Mouse (Mus musculus): ENCODE data around the gene Clpb.
"Not testable (repeated sequence)": the region's sequence is repeated elsewhere in the genome, so short reads cannot be mapped to it uniquely, and the experiment has no call there.

Clpb gene

DNA sequence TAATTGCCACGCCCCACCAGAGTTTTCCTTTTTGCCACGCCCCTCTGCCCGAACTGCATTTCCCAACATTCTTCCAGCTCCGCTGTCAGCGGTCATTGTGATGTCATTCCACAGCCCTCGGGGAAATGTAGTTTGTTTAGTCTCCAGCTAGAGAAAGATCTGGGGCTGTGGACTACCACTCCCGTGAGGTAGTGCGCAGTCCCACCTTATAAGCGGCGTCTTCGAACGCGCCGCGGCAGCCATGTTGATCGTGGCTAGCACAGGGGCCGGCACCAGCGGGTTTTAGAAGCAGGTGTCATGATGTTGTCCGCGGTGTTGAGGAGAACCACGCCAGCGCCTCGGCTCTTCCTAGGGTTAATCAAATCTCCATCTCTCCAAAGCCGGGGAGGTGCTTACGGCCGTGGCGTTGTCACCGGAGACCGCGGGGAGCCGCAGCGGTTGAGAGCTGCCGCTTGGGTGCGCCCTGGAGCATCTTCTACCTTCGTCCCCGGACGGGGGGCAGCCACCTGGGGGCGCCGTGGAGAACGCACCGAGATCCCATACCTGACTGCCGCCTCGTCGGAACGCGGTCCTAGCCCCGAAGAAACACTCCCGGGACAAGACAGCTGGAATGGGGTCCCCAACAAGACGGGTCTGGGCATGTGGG lies at the start of gene Clpb:
TSS of gene Clpb (plus strand) at position 120 of the 646 bp plus-strand sequence.
- peak; percentile 99 for ATAC-seq (ENCODE audit: low TSS enrichment)

GRCm38 (mm10) chr7:101615406-101615805 lies 48.0 kb upstream of the Clpb start:
- no peak for ATAC-seq (ENCODE audit: low TSS enrichment)

DNA sequence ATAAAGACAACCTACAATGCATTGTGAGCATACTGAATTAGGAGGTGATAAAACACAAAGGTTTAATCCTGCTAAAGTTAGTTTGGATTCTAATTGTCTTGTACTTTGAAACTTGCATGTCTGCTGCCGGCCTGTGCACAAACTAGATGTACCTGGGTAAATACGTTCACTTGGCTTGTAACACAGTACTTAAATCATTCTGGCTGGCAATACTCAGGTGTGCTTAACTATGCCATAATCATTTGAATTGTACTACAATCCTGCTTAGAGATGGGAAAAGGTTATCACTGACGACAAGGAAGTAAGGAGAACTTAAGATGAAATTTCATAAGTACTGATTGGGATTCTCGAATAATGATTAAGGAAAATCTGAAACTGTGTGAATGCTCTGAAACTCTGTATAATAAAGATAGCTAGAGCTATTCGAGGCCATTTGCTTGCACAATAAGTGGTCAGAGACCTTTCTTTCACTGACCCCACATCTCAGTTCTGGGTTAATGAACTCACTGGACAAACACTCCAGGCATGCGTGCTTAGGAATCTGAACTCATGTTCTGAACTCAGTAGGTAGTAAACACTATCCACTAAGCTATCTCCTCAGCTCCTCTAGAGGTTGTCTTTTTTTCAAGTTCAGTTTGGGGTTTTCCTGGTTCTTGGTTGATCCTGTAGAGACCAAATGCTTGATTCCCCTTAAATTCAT lies 47.1 kb upstream of the Clpb start:
- ATAC-seq (ENCODE audit: low TSS enrichment) = no peak

DNA sequence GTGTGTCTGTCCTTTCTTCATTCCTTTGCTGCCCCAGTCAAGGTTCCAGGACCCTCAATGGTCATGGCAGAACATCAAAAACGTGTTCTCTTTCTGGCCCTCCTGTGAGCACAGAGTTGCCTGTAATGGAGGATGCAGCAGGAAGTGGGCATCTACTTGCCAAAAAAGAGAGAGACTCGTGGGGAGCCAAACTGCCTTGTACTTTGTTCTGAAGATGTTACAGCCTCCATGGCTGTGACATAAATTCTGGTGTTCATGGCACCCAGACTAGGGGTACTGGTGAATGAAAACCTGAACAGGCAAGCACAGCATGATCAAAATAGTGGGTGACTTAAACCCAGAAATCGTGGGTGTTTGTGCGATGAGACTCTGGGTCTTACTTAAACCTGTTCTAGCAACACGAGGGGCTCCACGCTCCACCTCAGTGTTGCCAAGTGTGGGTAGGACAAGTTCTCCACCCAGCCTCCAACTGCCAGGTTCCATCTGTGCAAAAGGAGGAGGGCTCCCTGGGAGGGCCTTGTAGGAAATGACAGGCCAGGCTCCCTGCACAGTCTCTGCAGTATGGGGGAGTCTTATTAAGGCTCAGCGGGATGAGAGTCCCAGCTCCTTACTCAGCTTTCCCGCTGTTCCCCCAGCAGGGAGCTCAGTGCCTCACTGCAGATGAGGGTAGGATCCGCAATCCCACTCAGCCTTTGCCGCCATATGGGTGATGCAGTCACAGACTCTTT lies 45.8 kb upstream of the Clpb start:
- ATAC-seq (ENCODE audit: low TSS enrichment) = peak; percentile 90

DNA sequence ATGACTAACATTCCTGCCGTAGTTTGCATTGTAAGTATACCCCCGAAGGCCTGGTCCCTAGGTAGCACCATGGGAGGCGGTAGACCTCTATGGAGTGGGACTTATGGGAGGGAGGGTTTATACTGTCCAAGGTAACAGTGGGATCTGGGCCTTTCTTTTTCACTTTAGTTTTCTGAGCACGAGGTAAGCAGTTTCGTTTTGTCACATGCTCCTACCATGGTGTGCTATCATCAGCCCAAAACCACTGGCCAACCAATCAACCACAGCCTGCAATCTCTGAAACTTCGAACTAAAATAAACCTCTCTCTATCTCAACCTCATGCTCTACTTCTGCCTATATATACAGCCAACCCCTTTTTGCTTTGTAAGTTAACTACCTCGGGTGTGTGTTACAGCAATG lies 45.2 kb upstream of the Clpb start:
- no peak for ATAC-seq (ENCODE audit: low TSS enrichment)

DNA sequence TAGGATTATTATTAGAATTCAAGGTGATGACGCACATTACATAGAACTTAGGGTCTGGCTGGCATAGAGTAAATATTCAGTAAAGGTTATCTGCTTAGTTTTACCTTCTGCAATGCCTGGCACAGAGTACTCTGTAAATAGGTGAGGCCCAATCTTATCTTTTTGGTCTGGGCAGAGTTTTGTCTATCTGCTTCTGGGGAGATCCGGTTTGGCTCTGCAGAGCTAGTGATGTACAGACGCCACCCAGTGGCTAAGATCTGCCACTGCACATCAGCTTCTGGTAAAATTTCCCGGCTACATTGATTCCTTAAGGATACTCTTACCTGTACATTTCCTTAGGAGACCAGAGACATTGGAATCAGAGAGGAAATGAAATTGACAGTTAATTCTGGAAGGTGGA lies 43.1 kb upstream of the Clpb start:
- ATAC-seq (ENCODE audit: low TSS enrichment) = 0 out of 2 replicates have a peak, but pooled peaks have one; percentile 27

DNA sequence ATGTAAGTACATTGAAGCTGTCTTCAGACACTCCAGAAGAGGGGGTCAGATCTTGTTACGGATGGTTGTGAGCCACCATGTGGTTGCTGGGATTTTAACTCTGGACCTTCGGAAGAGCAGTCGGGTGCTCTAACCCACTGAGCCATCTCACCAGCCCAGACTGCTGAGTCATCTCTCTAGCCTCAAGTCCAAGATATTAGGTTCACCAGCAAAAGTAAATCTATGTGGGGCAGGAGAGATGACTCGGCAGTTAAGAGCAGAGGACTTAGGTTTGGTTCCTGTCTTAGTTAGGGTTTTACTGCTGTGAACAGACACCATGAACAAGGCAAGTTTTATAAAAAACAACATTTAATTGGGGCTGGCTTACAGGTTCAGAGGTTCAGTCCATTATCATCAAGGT lies 41.6 kb upstream of the Clpb start:
- ATAC-seq (ENCODE audit: low TSS enrichment) = not testable (repeated sequence)

DNA sequence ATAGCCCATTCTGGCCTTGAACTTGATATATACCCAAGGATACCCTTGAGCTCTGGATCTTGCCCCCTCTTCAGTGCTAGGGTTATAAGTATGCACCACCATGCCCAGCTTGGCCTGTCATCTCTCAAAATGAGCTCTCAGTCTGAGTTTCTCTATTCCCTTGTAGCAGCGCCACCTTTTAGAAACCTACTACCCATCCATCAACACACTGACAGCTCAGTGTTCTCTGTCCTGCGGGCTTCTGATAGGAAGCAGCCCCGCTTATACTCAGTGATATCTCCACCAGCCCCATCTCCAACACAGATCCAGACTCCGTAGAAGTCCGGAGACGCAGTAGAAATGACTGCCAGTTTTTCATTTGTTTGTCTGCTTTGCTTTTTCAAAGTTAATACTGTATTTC lies 39.1 kb upstream of the Clpb start:
- no peak for ATAC-seq (ENCODE audit: low TSS enrichment)

DNA sequence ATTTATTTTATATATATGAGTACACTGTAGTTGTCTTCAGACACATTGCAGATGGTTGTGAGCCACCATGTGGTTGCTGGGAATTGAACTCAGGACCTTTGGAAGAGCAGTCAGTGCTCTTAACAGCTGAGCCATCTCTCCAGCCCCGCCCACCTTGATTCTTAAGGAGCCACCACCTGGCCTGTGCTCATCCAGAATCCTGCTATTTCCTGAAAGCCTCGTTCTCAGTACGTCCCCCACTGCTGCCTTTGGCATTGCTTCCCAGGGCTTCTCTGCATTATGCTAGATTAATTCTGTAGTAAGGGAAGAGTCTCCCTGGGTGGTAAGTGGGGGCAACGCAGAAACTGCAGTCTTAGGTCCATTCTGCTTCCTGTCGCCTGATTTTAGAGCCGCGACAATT lies 36.3 kb upstream of the Clpb start:
- ATAC-seq (ENCODE audit: low TSS enrichment) = not testable (repeated sequence)

DNA sequence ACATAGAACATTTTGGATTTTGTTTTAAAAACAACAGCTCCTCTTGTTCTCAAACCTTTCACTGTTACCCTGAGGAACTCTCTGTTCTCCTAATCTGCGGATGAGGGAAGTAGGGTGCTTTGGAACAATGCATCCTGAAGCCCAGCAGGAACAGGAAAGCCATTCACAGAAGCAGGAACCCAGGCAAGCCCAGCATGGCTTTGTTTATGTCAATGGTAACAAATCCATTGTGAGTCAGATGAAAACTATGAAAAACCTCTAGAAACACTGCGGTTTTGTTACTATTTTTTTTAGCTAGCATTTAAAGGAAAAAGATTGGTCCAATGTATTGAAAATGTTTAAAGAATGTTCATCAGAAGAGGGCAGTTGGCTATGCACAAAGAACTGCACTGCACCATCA lies 35.0 kb upstream of the Clpb start:
- ATAC-seq (ENCODE audit: low TSS enrichment) = no peak

GRCm38 (mm10) chr7:101633629-101634177 lies 29.7 kb upstream of the Clpb start:
- ATAC-seq (ENCODE audit: low TSS enrichment) = no peak

DNA sequence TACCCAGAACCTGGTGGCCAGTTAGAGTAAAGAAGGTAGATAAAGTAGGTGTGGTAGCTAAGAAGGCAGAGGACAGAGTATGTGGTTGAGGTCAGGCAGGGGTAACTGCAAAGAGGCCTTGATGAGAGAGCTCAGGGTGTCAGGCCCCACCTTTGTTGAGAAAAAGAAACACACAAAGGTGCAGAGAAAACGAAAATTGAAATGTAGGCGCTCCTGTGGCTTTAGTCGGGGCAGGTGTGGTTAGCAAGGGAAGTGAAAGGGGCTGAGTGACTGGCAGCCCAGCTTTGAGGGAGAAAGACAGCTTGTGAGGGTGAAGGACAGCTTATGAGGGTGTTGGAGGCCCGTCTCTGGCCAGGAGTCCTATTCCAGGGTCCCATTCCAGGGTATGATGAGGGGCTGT lies 28.9 kb upstream of the Clpb start:
- no peak for ATAC-seq (ENCODE audit: low TSS enrichment)

DNA sequence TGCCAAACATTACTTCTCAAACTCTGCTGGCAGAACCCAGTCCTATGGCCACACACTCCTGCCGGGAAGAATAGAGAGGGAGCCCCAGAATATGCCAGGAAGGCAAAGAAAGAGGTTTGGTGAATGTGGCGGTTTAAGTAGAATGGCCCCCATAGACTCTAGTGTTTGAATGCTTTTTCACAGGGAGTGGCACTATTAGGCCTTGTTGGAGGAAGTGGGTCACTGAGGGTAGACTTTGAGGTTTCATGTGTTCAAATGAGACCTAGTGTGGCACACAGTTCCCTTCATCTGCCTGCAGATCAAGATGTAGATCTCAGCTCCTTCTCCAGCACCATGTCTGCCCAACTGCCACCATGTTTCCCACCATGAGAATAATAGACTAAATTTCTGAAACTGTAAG lies 27.4 kb upstream of the Clpb start:
- no peak for ATAC-seq (ENCODE audit: low TSS enrichment)

- ATAC-seq (ENCODE audit: low TSS enrichment) = no peak
Measured at GRCm38 (mm10) chr7:101643879-101644278, 19.6 kb upstream of the Clpb start.

GRCm38 (mm10) chr7:101649729-101650128 lies 13.7 kb upstream of the Clpb start:
- ATAC-seq (ENCODE audit: low TSS enrichment) = no peak

DNA sequence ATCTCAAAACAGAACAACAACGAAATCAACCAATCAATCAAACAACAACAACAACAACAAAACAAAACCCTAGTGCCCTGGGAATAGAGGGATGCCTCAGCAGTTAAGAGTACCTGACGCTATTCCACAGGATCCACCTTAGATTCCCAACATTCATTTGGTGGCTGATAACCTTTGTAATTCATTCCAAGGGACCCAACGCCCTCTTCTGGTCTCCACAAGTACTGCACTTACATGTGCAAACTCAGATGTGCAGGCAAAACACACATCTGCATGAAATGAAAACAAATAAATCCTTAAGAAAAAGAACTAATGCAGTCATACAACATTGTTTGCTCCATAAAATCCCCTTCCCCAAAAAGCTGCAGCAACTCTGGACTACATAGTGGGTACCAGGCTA lies 12.9 kb upstream of the Clpb start:
- no peak for ATAC-seq (ENCODE audit: low TSS enrichment)

- peak; percentile 72 for ATAC-seq (ENCODE audit: low TSS enrichment)
Measured at GRCm38 (mm10) chr7:101653681-101654209, 9.7 kb upstream of the Clpb start.

DNA sequence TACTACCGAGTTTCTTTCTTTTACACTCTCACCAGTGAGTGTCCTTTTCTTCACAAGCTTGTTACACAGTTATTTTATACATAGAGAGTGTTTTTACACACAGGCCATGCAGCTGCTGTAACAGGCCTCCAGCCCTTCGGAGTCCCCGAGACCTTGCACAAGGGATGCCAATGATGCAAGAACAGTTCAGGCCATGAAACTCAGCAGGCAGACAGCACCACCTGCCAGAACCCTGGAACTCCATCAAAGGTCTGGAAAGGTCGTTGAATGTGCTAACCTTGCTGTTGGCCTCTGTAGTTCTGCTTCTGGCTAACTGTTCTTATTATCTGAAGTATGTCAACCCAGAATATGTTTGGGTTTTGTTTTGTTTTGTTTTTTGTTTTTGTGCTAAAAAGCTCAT lies 8.5 kb upstream of the Clpb start:
- no peak for ATAC-seq (ENCODE audit: low TSS enrichment)

DNA sequence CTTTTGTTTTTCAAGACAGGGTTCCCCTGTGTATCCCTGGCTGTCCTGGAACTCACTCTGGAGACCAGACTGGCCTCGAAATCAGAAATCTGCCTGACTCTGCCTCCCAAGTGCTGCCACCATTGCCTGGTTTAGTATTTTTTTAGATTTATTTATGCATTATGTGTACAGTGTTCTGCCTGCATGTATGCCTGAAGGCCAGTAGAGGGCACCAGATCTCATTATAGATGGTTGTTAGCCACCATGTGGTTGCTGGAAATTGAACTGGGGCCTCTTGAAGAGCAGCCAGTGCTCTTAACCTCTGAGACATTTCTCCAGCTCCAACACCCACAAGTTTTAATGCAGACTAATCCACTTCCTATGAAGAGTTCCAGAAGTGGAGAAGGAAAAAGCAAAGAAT lies 1.4 kb upstream of the Clpb start:
- no peak for ATAC-seq (ENCODE audit: low TSS enrichment)

DNA sequence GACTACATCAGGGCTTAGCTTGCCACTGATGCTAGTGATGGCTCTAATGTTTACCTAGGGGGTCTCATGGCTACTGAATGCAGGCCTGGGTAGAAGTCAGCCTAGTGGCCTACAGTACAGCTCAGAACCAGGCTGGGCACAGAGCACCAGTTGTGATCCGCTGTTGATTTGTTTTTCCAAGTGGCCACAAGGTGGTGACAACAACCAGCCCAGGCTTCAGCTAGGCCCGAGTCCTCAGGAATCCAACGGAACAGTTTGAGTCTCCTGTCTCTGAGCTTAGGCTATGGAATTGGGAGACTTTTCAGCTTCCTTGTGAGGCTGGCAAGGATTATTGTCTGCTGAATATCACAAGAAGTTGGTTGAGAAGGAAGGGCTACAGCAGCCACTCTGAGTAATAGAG lies 3.1 kb downstream of the Clpb start:
- ATAC-seq (ENCODE audit: low TSS enrichment) = peak; percentile 57; the same call in 1 of the 2 replicates

DNA sequence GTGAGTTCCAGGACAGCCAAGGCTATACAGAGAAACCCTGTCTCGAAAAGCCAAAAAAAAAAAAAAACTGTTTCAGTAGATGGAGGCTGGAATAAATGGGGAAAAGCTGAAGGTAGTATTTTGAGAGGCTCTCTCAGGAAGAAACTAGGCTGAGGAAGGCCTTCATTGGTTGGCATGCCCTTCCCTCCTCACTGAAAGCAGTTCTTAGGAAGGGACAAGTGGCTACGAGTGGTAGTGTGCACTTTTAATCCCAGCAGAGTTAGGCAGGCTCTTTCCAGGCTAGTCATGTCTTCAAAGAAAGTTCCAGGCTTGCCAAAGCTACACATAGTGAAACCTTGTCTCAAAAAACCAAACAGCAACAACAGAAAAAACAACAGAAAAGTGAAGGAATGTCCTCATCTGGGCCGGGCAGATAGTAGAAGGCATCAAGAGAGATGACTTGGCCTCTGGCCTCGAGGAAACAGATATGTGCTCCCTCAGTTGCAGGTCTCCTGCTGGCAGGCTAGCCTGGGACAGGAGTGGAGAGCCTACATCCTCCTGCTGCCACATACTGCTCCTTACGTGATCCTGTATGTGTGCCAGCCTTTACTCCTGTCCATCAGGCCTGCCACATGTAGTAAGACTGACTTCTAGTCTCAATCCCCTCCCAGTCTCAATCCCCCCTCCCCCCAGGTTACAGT lies 8.3 kb downstream of the Clpb start:
- no peak for ATAC-seq (ENCODE audit: low TSS enrichment)

DNA sequence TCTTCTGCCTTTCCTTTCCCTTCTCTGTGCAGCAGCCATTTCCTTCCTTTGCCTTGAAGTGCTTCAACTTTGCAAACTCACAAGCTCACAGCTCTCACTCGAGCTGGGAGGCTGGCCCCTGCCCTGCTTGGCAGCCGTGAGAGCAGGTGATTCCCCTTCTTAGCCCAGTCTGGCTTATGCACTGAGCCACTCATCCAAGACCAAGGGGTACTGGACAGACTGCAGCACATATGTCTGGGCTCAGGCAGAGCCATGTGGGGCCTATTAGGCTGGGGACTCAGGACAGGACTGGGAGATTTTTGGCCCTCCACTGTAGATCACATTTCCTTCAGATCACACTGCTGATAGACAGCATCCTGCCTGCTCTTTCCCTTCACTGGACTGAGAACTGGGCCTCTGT lies 10.1 kb downstream of the Clpb start:
- no peak for ATAC-seq (ENCODE audit: low TSS enrichment)
